In genomic region chr1:20364437-20364836, GRCm38 (mm10) we compare ENCODE assay signal across 28 mouse cellular contexts.
A peak's percentile ranks its signal among the peaks of the same experiment; 100 is the strongest.
DNase-seq lines count a peak whose midpoint lies in the region; ATAC-seq and TF ChIP-seq lines count a peak whose summit lies in the region.
"Had no signal": no experiment of that assay in that cellular context is flagged by ENCODE, and none has a peak within 500 bp of the region (broad histone marks: within the 10 kb centered on the region; RNA-seq: fewer than 3 reads in every experiment).

No protein-coding gene starts in this region.

- H3K9ac ChIP-seq in kidney, embryonic 16.5 days (replicated peaks; ENCODE audit: low read length): no peak overlapping the region
- H3K9ac ChIP-seq: embryonic facial prominence, embryonic 15.5 days; forebrain, embryonic 12.5 days; forebrain, postnatal 0 days; limb, embryonic 15.5 days; liver, embryonic 15.5 days; lung, embryonic 15.5 days had no signal

- H3K27me3 ChIP-seq in Patski: no peaks in the 10 kb centered on the region
- no peaks in the 10 kb centered on the region for H3K27me3 ChIP-seq in kidney, embryonic 16.5 days (ENCODE audit: insufficient read depth, low read length)
- H3K27me3 ChIP-seq: embryonic facial prominence, embryonic 15.5 days; forebrain, embryonic 12.5 days; limb, embryonic 15.5 days; liver, embryonic 15.5 days; lung, embryonic 15.5 days had no signal

- no peaks in the 10 kb centered on the region for H3K4me1 ChIP-seq in kidney, embryonic 16.5 days (ENCODE audit: insufficient read depth, low read length)
- H3K4me1 ChIP-seq: embryonic facial prominence, embryonic 10.5 days; embryonic facial prominence, embryonic 15.5 days; forebrain, embryonic 12.5 days; limb, embryonic 10.5 days; limb, embryonic 15.5 days; liver, embryonic 15.5 days; lung, embryonic 15.5 days had no signal

- TF ChIP-seq CTCF in Patski (IDR thresholded peaks at IDR 0.05): no peak

- no peaks in the 10 kb centered on the region for H3K9me3 ChIP-seq in kidney, embryonic 16.5 days (ENCODE audit: low read length)
- H3K9me3 ChIP-seq: embryonic facial prominence, embryonic 10.5 days; embryonic facial prominence, embryonic 15.5 days; forebrain, embryonic 12.5 days; limb, embryonic 10.5 days; limb, embryonic 15.5 days; liver, embryonic 15.5 days; lung, embryonic 15.5 days had no signal

- DNase-seq in Patski (ENCODE audit: low read depth, low spot score): peak; percentile 22
- DNase-seq in kidney, adult 18-20 months: peak; percentile 41
- DNase-seq in kidney, postnatal 36 days: peak; percentile 66 to 74
- DNase-seq in retina, postnatal 1 day: no peak
- no peak for DNase-seq in adrenal gland, postnatal 4 days (ENCODE audit: low spot score in 2 of 2)
- DNase-seq in thymus, postnatal 36 days: no peak
- DNase-seq: adrenal gland, adult 2 months; adrenal gland, postnatal 36 days; cerebellum, adult 8-10 months; cerebellum, postnatal 25 days; forebrain, postnatal 0 days; gastrocnemius, postnatal 10 days; heart, postnatal 14 days; layer of hippocampus, adult 9-11 months; thymus, postnatal 14 days had no signal

- no peak overlapping the region for H3K27ac ChIP-seq in kidney, embryonic 16.5 days (ENCODE audit: low read length)
- H3K27ac ChIP-seq: embryonic facial prominence, embryonic 10.5 days; embryonic facial prominence, embryonic 15.5 days; forebrain, embryonic 12.5 days; limb, embryonic 10.5 days; limb, embryonic 15.5 days; liver, embryonic 15.5 days; lung, embryonic 15.5 days had no signal

- in situ Hi-C loops in Patski (cut with MboI; ENCODE audit: low pct_unique_long_range_greater_than_20kb): no loop called here

- H3K36me3 ChIP-seq in kidney, embryonic 16.5 days (ENCODE audit: insufficient read depth, low read length): no peaks in the 10 kb centered on the region
- H3K36me3 ChIP-seq: embryonic facial prominence, embryonic 10.5 days; embryonic facial prominence, embryonic 15.5 days; forebrain, embryonic 12.5 days; limb, embryonic 10.5 days; limb, embryonic 15.5 days; liver, embryonic 15.5 days; lung, embryonic 15.5 days had no signal

- POLR2A ChIA-PET in Patski (lab: Charles Lee): no interaction called here

- CTCF ChIA-PET in Patski (lab: Charles Lee): interaction anchor here (1.0 kb wide), 1 partner anchor 33 kb away, joined by 3 read pairs; no protein-coding TSS in a partner anchor

- H3K4me3 ChIP-seq in kidney, embryonic 16.5 days (ENCODE audit: low read length): no peak overlapping the region
- H3K4me3 ChIP-seq: embryonic facial prominence, embryonic 10.5 days; embryonic facial prominence, embryonic 15.5 days; forebrain, embryonic 12.5 days; limb, embryonic 10.5 days; limb, embryonic 15.5 days; liver, embryonic 15.5 days; lung, embryonic 15.5 days had no signal

- H3K4me2 ChIP-seq in kidney, embryonic 16.5 days (replicated peaks; ENCODE audit: low read depth, low read length): no peak overlapping the region
- H3K4me2 ChIP-seq: embryonic facial prominence, embryonic 15.5 days; forebrain, embryonic 12.5 days; limb, embryonic 15.5 days; liver, embryonic 15.5 days; lung, embryonic 15.5 days; midbrain, embryonic 11.5 days had no signal

- no peak for ATAC-seq in Patski
- ATAC-seq in kidney, embryonic 16.5 days (ENCODE audit: low FRiP score, low TSS enrichment): peak; percentile 84
- ATAC-seq: activated CD4-positive, CD25-positive, alpha-beta regulatory T cell, adult 4 months; CD4-positive, CD25-positive, alpha-beta regulatory T cell, adult 4 months; forebrain, postnatal 0 days; hindbrain, embryonic 16.5 days; midbrain, embryonic 16.5 days had no signal

- 59% methylated on average over 1 of the region's 1 CpGs for WGBS in kidney, embryonic 16.5 days

Comparison
In these comparisons a context has a peak if more than half of its experiments do, and no peak if none do; other contexts are left out.
1. DNase-seq: peak in Patski (single experiment), kidney, adult 18-20 months (single experiment) and kidney, postnatal 36 days (2 of 2); none in retina, postnatal 1 day (single experiment), adrenal gland, postnatal 4 days (0 of 2) and thymus, postnatal 36 days (0 of 2).